Mouse (Mus musculus) embryonic stem cell, embryonic (primary cell): ENCODE data around the gene Celsr1.

Experiments used
- CTCF ChIA-PET, 4 experiments: fragments of 300-600 bp in 2 of 4; fragments of 350-600 bp in 2 of 4; sonication (Branson Sonifier 250); formaldehyde crosslinking; loops; one replicate each; lab custom pipeline; 2022; ENCODE audit warnings: inconsistent platforms in 2 of 4; lab: Charles Lee
- POLR2A ChIA-PET, 4 experiments: fragments of 300-600 bp in 2 of 4; fragments of 350-600 bp in 2 of 4; sonication (Branson Sonifier 250); formaldehyde crosslinking; loops; one replicate each; lab custom pipeline; 2022; ENCODE audit warnings: antibody characterized with exemption in 4 of 4, inconsistent platforms in 1 of 4; lab: Charles Lee

Celsr1 gene

GRCm38 (mm10) chr15:86029981-86030380 is 3.6 kb downstream of the Celsr1 start:
- POLR2A ChIA-PET, result interaction anchor here in 2 of 4 experiments (0.8 to 1.6 kb wide), 10 partner anchors 14 to 295 kb away, joined by 3 to 6 read pairs (median 4); partner anchors contain the start of gene Ppara (in 1 of the 2)
- CTCF ChIA-PET, result interaction anchor here (0.5 to 3.3 kb wide), 28 partner anchors 9 to 1176 kb away, joined by 3 to 22 read pairs (median 4); partner anchors contain the start of gene Trmu (in 1 of the 4)

- POLR2A ChIA-PET, result interaction anchor here in 1 of 4 experiments (1.2 kb wide), 1 partner anchor 14 kb away, joined by 3 read pairs; no protein-coding TSS in a partner anchor
- CTCF ChIA-PET, result interaction anchor here in 3 of 4 experiments (1.0 to 2.3 kb wide), 3 partner anchors 8 to 148 kb away, joined by 3 to 7 read pairs (median 3); partner anchors contain the start of gene Trmu (in 1 of the 3)
Observed at GRCm38 (mm10) chr15:86027871-86028270, 5.7 kb downstream of the Celsr1 start.

- ChIA-PET CTCF (interaction anchor here (0.6 to 3.9 kb wide), 6 partner anchors 8 to 126 kb away, joined by 3 to 11 read pairs (median 4); partner anchors contain the start of gene Celsr1 (in 1 of the 4)), POLR2A (interaction anchor here in 2 of 4 experiments (0.7 to 1.2 kb wide), 4 partner anchors 9 to 119 kb away, joined by 3 to 4 read pairs (median 4); no protein-coding TSS in a partner anchor)
Observed at GRCm38 (mm10) chr15:86021971-86022370, 11.6 kb downstream of the Celsr1 start.

GRCm38 (mm10) chr15:86021301-86021700 is 12.3 kb downstream of the Celsr1 start:
- POLR2A ChIA-PET, result interaction anchor here in 2 of 4 experiments (0.6 to 1.3 kb wide), 3 partner anchors 13 to 129 kb away, joined by 3 read pairs; no protein-coding TSS in a partner anchor
- CTCF ChIA-PET, result interaction anchor here in 3 of 4 experiments (1.2 to 3.9 kb wide), 3 partner anchors 9 to 108 kb away, joined by 3 to 11 read pairs (median 4); partner anchors contain the start of gene Celsr1 (in 1 of the 3)

GRCm38 (mm10) chr15:86020008-86020407 is 13.6 kb downstream of the Celsr1 start:
- ChIA-PET POLR2A (interaction anchor here in 3 of 4 experiments (0.6 to 1.8 kb wide), 9 partner anchors 9 to 188 kb away, joined by 3 to 7 read pairs (median 3); partner anchors contain the start of gene Ttc38 (in 1 of the 3)), CTCF (interaction anchor here (0.6 to 3.9 kb wide), 10 partner anchors 13 to 580 kb away, joined by 3 to 12 read pairs (median 4); partner anchors contain the start of gene Celsr1 (in 1 of the 4))

- CTCF ChIA-PET, result interaction anchor here in 3 of 4 experiments (0.7 to 3.9 kb wide), 6 partner anchors 10 to 122 kb away, joined by 3 to 11 read pairs (median 4); partner anchors contain the start of gene Celsr1 (in 1 of the 3)
- POLR2A ChIA-PET, result interaction anchor here in 3 of 4 experiments (0.6 to 1.8 kb wide), 8 partner anchors 10 to 187 kb away, joined by 3 to 9 read pairs (median 4); partner anchors contain the start of genes Trmu (in 1 of the 3) and Ttc38 (in 1 of the 3)
Observed at GRCm38 (mm10) chr15:86018753-86019512, 14.6 kb downstream of the Celsr1 start.

- ChIA-PET POLR2A (interaction anchor here in 2 of 4 experiments (0.7 to 5.0 kb wide), 4 partner anchors 10 to 99 kb away, joined by 3 to 24 read pairs (median 6); no protein-coding TSS in a partner anchor), CTCF (interaction anchor here in 1 of 4 experiments (0.6 kb wide), 1 partner anchor 16 kb away, joined by 3 read pairs; no protein-coding TSS in a partner anchor)
Observed at GRCm38 (mm10) chr15:86017336-86017735, 16.2 kb downstream of the Celsr1 start.

- POLR2A ChIA-PET, result interaction anchor here in 3 of 4 experiments (0.6 to 5.0 kb wide), 9 partner anchors 8 to 718 kb away, joined by 3 to 24 read pairs (median 5); partner anchors contain the start of gene Celsr1 (in 2 of the 3)
- CTCF ChIA-PET, result interaction anchor here in 2 of 4 experiments (1.2 to 1.6 kb wide), 2 partner anchors 17 to 124 kb away, joined by 3 to 5 read pairs; no protein-coding TSS in a partner anchor
Observed at GRCm38 (mm10) chr15:86015860-86016541, 17.6 kb downstream of the Celsr1 start.

- ChIA-PET POLR2A (interaction anchor here in 3 of 4 experiments (0.9 to 5.0 kb wide), 6 partner anchors 9 to 101 kb away, joined by 3 to 24 read pairs (median 6); partner anchors contain the start of gene Celsr1 (in 1 of the 3)), CTCF (interaction anchor here in 3 of 4 experiments (1.2 to 3.1 kb wide), 4 partner anchors 17 to 125 kb away, joined by 3 to 18 read pairs (median 6); partner anchors contain the start of gene Celsr1 (in 1 of the 3))
Observed at GRCm38 (mm10) chr15:86015026-86015425, 18.6 kb downstream of the Celsr1 start.

- CTCF ChIA-PET, result interaction anchor here in 3 of 4 experiments (0.5 to 3.1 kb wide), 11 partner anchors 11 to 394 kb away, joined by 3 to 18 read pairs (median 4); partner anchors contain the start of gene Celsr1 (in 1 of the 3)
- POLR2A ChIA-PET, result interaction anchor here in 3 of 4 experiments (0.6 to 5.0 kb wide), 19 partner anchors 8 to 207 kb away, joined by 3 to 24 read pairs (median 4); partner anchors contain the start of gene Celsr1 (in 1 of the 3)
Observed at GRCm38 (mm10) chr15:86013656-86014055, 19.9 kb downstream of the Celsr1 start.

- POLR2A ChIA-PET, result interaction anchor here in 3 of 4 experiments (0.9 to 5.0 kb wide), 12 partner anchors 7 to 39 kb away, joined by 3 to 24 read pairs (median 4); partner anchors contain the start of gene Celsr1 (in 1 of the 3)
- CTCF ChIA-PET, result interaction anchor here in 3 of 4 experiments (0.8 to 3.1 kb wide), 9 partner anchors 12 to 124 kb away, joined by 3 to 18 read pairs (median 5); partner anchors contain the start of gene Celsr1 (in 1 of the 3)
Observed at GRCm38 (mm10) chr15:86013130-86013529, 20.4 kb downstream of the Celsr1 start.

- ChIA-PET POLR2A (interaction anchor here in 3 of 4 experiments (0.7 to 1.6 kb wide), 12 partner anchors 9 to 167 kb away, joined by 3 to 8 read pairs (median 4); partner anchors contain the start of gene Celsr1 (in 2 of the 3)), CTCF (interaction anchor here in 3 of 4 experiments (0.6 to 3.1 kb wide), 7 partner anchors 14 to 825 kb away, joined by 3 to 14 read pairs (median 5); partner anchors contain the start of gene Celsr1 (in 1 of the 3))
Observed at GRCm38 (mm10) chr15:86007690-86008121, 25.9 kb downstream of the Celsr1 start.

- CTCF ChIA-PET, result interaction anchor here (0.7 to 3.1 kb wide), 7 partner anchors 24 to 390 kb away, joined by 3 to 14 read pairs (median 4); partner anchors contain the start of gene Celsr1 (in 3 of the 4)
- POLR2A ChIA-PET, result interaction anchor here in 3 of 4 experiments (0.5 to 2.4 kb wide), 38 partner anchors 8 to 800 kb away, joined by 3 to 24 read pairs (median 4); partner anchors contain the start of genes Celsr1 (in 3 of the 3), Cdpf1 (in 1 of the 3) and Fbln1 (in 1 of the 3)
Observed at GRCm38 (mm10) chr15:86005691-86006525, 27.7 kb downstream of the Celsr1 start.

- ChIA-PET POLR2A (interaction anchor here in 1 of 4 experiments (0.6 to 2.4 kb wide), 6 partner anchors 9 to 230 kb away, joined by 3 to 13 read pairs (median 3); partner anchors contain the start of gene Celsr1), CTCF (interaction anchor here in 2 of 4 experiments (0.5 to 0.6 kb wide), 2 partner anchors 31 to 193 kb away, joined by 3 to 5 read pairs; no protein-coding TSS in a partner anchor)
Observed at GRCm38 (mm10) chr15:86004048-86004447, 29.5 kb downstream of the Celsr1 start.

GRCm38 (mm10) chr15:86000706-86001292 is 32.8 kb downstream of the Celsr1 start:
- POLR2A ChIA-PET, result no interaction called here
- CTCF ChIA-PET, result interaction anchor here in 1 of 4 experiments (1.3 kb wide), 1 partner anchor 32 kb away, joined by 3 read pairs; no protein-coding TSS in a partner anchor
